Comparison of ENCODE assay signal across 7 mouse cellular contexts in genomic region chr2:16355611-16356105, GRCm38 (mm10). TPM values are rescaled to one million over a fixed set of nuclear protein-coding genes. Genes with fewer than 3 reads are reported as not detected.
DNase-seq lines count a peak whose midpoint lies in the region; ATAC-seq and TF ChIP-seq lines count a peak whose summit lies in the region.

No protein-coding gene starts in this region.

- peak; percentile 79 for DNase-seq in left cerebral cortex, postnatal 4 days
- no peak for DNase-seq in left cerebral cortex, adult 18-20 months (ENCODE audit: low spot score in 2 of 2)
- peak; percentile 3 to 5 for DNase-seq in adrenal gland, postnatal 4 days (ENCODE audit: low spot score in 2 of 2)
- DNase-seq in embryonic facial prominence, embryonic 11.5 days (ENCODE audit: low spot score), result peak; percentile 87
- DNase-seq in induced T-regulatory cell, adult 2 months (ENCODE audit: low read depth), result peak; percentile 6
- DNase-seq in lung, postnatal 10 days, result peak; percentile 53

- ATAC-seq in embryonic facial prominence, embryonic 11.5 days (replicated peaks; ENCODE audit: insufficient number of reproducible peaks, low FRiP score, low TSS enrichment, low read depth), result peak; percentile 92

- H3K9ac ChIP-seq in embryonic facial prominence, embryonic 11.5 days (replicated peaks; ENCODE audit: low read length), result peak overlapping the region; percentile 57

- H3K4me2 ChIP-seq in embryonic facial prominence, embryonic 11.5 days (ENCODE audit: low read depth, low read length), result peak overlapping the region; percentile 83

- H3K27ac ChIP-seq in embryonic facial prominence, embryonic 11.5 days (replicated peaks; ENCODE audit: low read depth, low read length), result peak overlapping the region; percentile 80
- H3K27ac ChIP-seq in small intestine, adult 2 months (ENCODE audit: insufficient read depth, low read depth, low read length), result no peak overlapping the region

- no peaks in the 10 kb centered on the region for H3K27me3 ChIP-seq in embryonic facial prominence, embryonic 11.5 days (ENCODE audit: control insufficient read depth, insufficient read depth, low read length)
- H3K27me3 ChIP-seq in small intestine, adult 2 months (ENCODE audit: control insufficient read depth, insufficient read depth, low read length), result peaks cover 3% of the 10 kb centered on the region; the same call in 1 of the 2 replicates

- no peak for TF ChIP-seq POLR2A in small intestine, adult 2 months (IDR thresholded peaks at IDR 0.05; ENCODE audit: low read depth, low read length)

- intact Hi-C loops in left cerebral cortex, postnatal 4 days (cut with DNase I), result loop anchor here (5.0 kb wide), 2 partner anchors 972 to 1258 kb away; no protein-coding TSS in a partner anchor

- WGBS in embryonic facial prominence, embryonic 11.5 days, result under 1% methylated on average over 22 of the region's 22 CpGs
- 2% methylated on average over 22 of the region's 22 CpGs for WGBS in small intestine, adult 2 months

- H3K9me3 ChIP-seq in embryonic facial prominence, embryonic 11.5 days (replicated peaks; ENCODE audit: control insufficient read depth, low read length), result no peaks in the 10 kb centered on the region

- TF ChIP-seq CTCF in small intestine, adult 2 months (IDR thresholded peaks at IDR 0.05; ENCODE audit: extremely low read depth, insufficient read length, insufficient replicate concordance, low read depth, low read length), result no peak

- H3K4me3 ChIP-seq in embryonic facial prominence, embryonic 11.5 days (ENCODE audit: low read depth, low read length), result peak overlapping the region; percentile 70
- peak overlapping the region; percentile 66 for H3K4me3 ChIP-seq in small intestine, adult 2 months (ENCODE audit: low read depth, low read length)

- no peaks in the 10 kb centered on the region; the same call in 1 of the 2 replicates for H3K4me1 ChIP-seq in embryonic facial prominence, embryonic 11.5 days (ENCODE audit: control insufficient read depth, insufficient read depth, low read length)
- no peaks in the 10 kb centered on the region for H3K4me1 ChIP-seq in small intestine, adult 2 months (ENCODE audit: control insufficient read depth, insufficient read depth, insufficient read length, low read length)

- no peaks in the 10 kb centered on the region for H3K36me3 ChIP-seq in embryonic facial prominence, embryonic 11.5 days (replicated peaks; ENCODE audit: control insufficient read depth, insufficient read depth, low read depth, low read length)
- H3K36me3 ChIP-seq in small intestine, adult 2 months (ENCODE audit: control insufficient read depth, insufficient read depth, low read length), result no peaks in the 10 kb centered on the region

RNA-seq across cellular contexts. Expression of gene Plxdc2, which starts 0.4 kb away (rescaled TPM):
- 10 to 100 TPM; 22.6 to 25.6 TPM for total RNA-seq in left cerebral cortex, postnatal 4 days (2021)
- total RNA-seq in left cerebral cortex, adult 18-20 months (2021), result 10 to 100 TPM; 28.9 to 29.9 TPM
- total RNA-seq in adrenal gland, postnatal 4 days (2021), result 10 to 100 TPM; 22.3 to 25.8 TPM
- 20.5 and 22.2 TPM in 2 replicates for polyA plus RNA-seq in embryonic facial prominence, embryonic 11.5 days (2014; fragmentation: Nextera tagmentation; extraction: Ambion mirVana)
- polyA plus RNA-seq in small intestine, adult 2 months (2012; rRNA removed), result 0.81 and 1.2 TPM in 2 replicates

Comparison
In these comparisons a context has a peak if more than half of its experiments do, and no peak if none do; other contexts are left out.
1. DNase-seq: peak in left cerebral cortex, postnatal 4 days (single experiment), adrenal gland, postnatal 4 days (2 of 2), embryonic facial prominence, embryonic 11.5 days (single experiment), induced T-regulatory cell, adult 2 months (single experiment) and lung, postnatal 10 days (single experiment); none in left cerebral cortex, adult 18-20 months (0 of 2).